Mouse (Mus musculus) embryonic facial prominence, embryonic 13.5 days (tissue): ENCODE measurements at regions not wholly inside any gene's neighbourhood (a gene's known extent, or its start where the extent isn't known, plus 50 kb on each side); places are given as distances from the start of the nearest gene placed in this dataset.

Experiments
- ATAC-seq: fragments of 200-750 bp; cut with Nextera tagmentation; 2 replicates; pipeline ENCODE4 v1.8.0; 2017; ENCODE audit warnings: low read depth; ENCODE audit not compliant: insufficient number of reproducible peaks, insufficient read depth, low FRiP score, low TSS enrichment
- H3K27ac ChIP-seq: fragments of 300-500 bp; sonication (generic); 2 replicates; pipeline ENCODE4 v1.5.1; 2015; ENCODE audit warnings: moderate library complexity, mild to moderate bottlenecking, inconsistent platforms
- H3K27me3 ChIP-seq: fragments of 300-500 bp; sonication (generic); 2 replicates; pipeline ENCODE4 v1.6.1; 2015; ENCODE audit warnings: mild to moderate bottlenecking, inconsistent platforms
- H3K36me3 ChIP-seq: fragments of 300-500 bp; sonication (generic); 2 replicates; pipeline ENCODE4 v1.6.1; 2015; ENCODE audit warnings: mild to moderate bottlenecking, inconsistent platforms
- H3K4me1 ChIP-seq: fragments of 300-500 bp; sonication (generic); 2 replicates; pipeline ENCODE4 v1.6.1; 2015; ENCODE audit warnings: inconsistent platforms
- H3K4me2 ChIP-seq: fragments of 300-500 bp; sonication (generic); 2 replicates; pipeline ENCODE4 v1.6.1; 2015; ENCODE audit warnings: moderate library complexity, mild to moderate bottlenecking, inconsistent platforms
- H3K4me3 ChIP-seq: fragments of 300-500 bp; sonication (generic); 2 replicates; pipeline ENCODE4 v1.5.1; 2015; ENCODE audit warnings: mild to moderate bottlenecking, inconsistent platforms
- H3K9ac ChIP-seq: fragments of 300-500 bp; sonication (generic); 2 replicates; pipeline ENCODE4 v1.6.1; 2015; ENCODE audit warnings: mild to moderate bottlenecking, inconsistent platforms
- H3K9me3 ChIP-seq: fragments of 300-500 bp; sonication (generic); 2 replicates; pipeline ENCODE4 v1.6.1; 2016; ENCODE audit warnings: inconsistent platforms
- WGBS: fragments of 180-500 bp; shearing (Covaris S2); methylation state at CpG from one replicate; pipeline ENCODE4 v1.1.7; 2015; ENCODE audit warnings: mixed read lengths; 5-methylcytosine and 5-hydroxymethylcytosine counted together

GRCm38 (mm10) chr12:46507829-46508228 lies 310.9 kb downstream of the Nova1 start:
- WGBS: 90% methylated on average over 3 of the region's 3 CpGs
- Histone ChIP-seq H3K36me3 (no peaks in the 10 kb centered on the region), H3K9ac (no peak overlapping the region), H3K4me1 (no peaks in the 10 kb centered on the region), H3K4me2 (no peak overlapping the region), H3K4me3 (no peak overlapping the region), H3K27ac (no peak overlapping the region), H3K27me3 (no peaks in the 10 kb centered on the region), H3K9me3 (no peaks in the 10 kb centered on the region)
- no peak for ATAC-seq

GRCm38 (mm10) chr12:46492465-46492864 lies 326.3 kb downstream of the Nova1 start:
- Histone ChIP-seq H3K4me2 (no peak overlapping the region), H3K4me3 (no peak overlapping the region), H3K27ac (no peak overlapping the region), H3K9me3 (no peaks in the 10 kb centered on the region), H3K36me3 (no peaks in the 10 kb centered on the region), H3K27me3 (no peaks in the 10 kb centered on the region), H3K4me1 (no peaks in the 10 kb centered on the region), H3K9ac (no peak overlapping the region)
- 85% methylated on average over 6 of the region's 6 CpGs for WGBS
- no peak for ATAC-seq

GRCm38 (mm10) chr12:46450888-46451287 lies 367.8 kb downstream of the Nova1 start:
- Histone ChIP-seq H3K27ac (no peak overlapping the region), H3K4me3 (no peak overlapping the region), H3K9ac (no peak overlapping the region), H3K4me1 (no peaks in the 10 kb centered on the region), H3K27me3 (no peaks in the 10 kb centered on the region), H3K4me2 (no peak overlapping the region), H3K9me3 (no peaks in the 10 kb centered on the region), H3K36me3 (no peaks in the 10 kb centered on the region)
- no peak for ATAC-seq

GRCm38 (mm10) chr12:46444644-46445313 lies 373.9 kb downstream of the Nova1 start:
- Histone ChIP-seq H3K27me3 (no peaks in the 10 kb centered on the region), H3K9ac (no peak overlapping the region), H3K4me1 (no peaks in the 10 kb centered on the region), H3K36me3 (no peaks in the 10 kb centered on the region), H3K9me3 (no peaks in the 10 kb centered on the region), H3K4me3 (no peak overlapping the region), H3K27ac (no peak overlapping the region), H3K4me2 (no peak overlapping the region)
- no peak for ATAC-seq
- 83% methylated on average over 7 of the region's 7 CpGs for WGBS

GRCm38 (mm10) chr12:46419591-46419990 lies 399.1 kb downstream of the Nova1 start:
- Histone ChIP-seq H3K4me3 (no peak overlapping the region), H3K27ac (no peak overlapping the region), H3K36me3 (no peaks in the 10 kb centered on the region), H3K9ac (no peak overlapping the region), H3K4me1 (no peaks in the 10 kb centered on the region), H3K4me2 (no peak overlapping the region), H3K9me3 (no peaks in the 10 kb centered on the region), H3K27me3 (no peaks in the 10 kb centered on the region)
- 80% methylated on average over 4 of the region's 4 CpGs for WGBS
- no peak for ATAC-seq

GRCm38 (mm10) chr12:46418990-46419389 lies 399.7 kb downstream of the Nova1 start:
- WGBS: 77% methylated on average over 4 of the region's 4 CpGs
- H3K4me1 ChIP-seq: no peaks in the 10 kb centered on the region
- no peak for ATAC-seq
- H3K27ac ChIP-seq: no peak overlapping the region
- no peaks in the 10 kb centered on the region for H3K9me3 ChIP-seq
- no peak overlapping the region for H3K9ac ChIP-seq
- no peaks in the 10 kb centered on the region for H3K27me3 ChIP-seq
- H3K4me2 ChIP-seq: no peak overlapping the region
- H3K36me3 ChIP-seq: no peaks in the 10 kb centered on the region
- H3K4me3 ChIP-seq: no peak overlapping the region

- no peaks in the 10 kb centered on the region for H3K9me3 ChIP-seq
- no peak overlapping the region for H3K4me3 ChIP-seq
- H3K27ac ChIP-seq: no peak overlapping the region
Measured at GRCm38 (mm10) chr12:46416765-46417404, 401.8 kb downstream of the Nova1 start.

GRCm38 (mm10) chr12:46416250-46416649 lies 402.5 kb downstream of the Nova1 start:
- no peak for ATAC-seq
- Histone ChIP-seq H3K9ac (no peak overlapping the region), H3K9me3 (no peaks in the 10 kb centered on the region), H3K4me1 (no peaks in the 10 kb centered on the region), H3K36me3 (no peaks in the 10 kb centered on the region), H3K27me3 (no peaks in the 10 kb centered on the region), H3K4me3 (no peak overlapping the region), H3K4me2 (no peak overlapping the region), H3K27ac (no peak overlapping the region)

More at GRCm38 (mm10) chr12:46416765-46417404, 401.8 kb downstream of the Nova1 start:
- Histone ChIP-seq H3K27me3 (no peaks in the 10 kb centered on the region), H3K4me1 (no peaks in the 10 kb centered on the region), H3K9ac (no peak overlapping the region), H3K36me3 (no peaks in the 10 kb centered on the region), H3K4me2 (no peak overlapping the region)
- WGBS: 68% methylated on average over 3 of the region's 3 CpGs
- no peak for ATAC-seq

GRCm38 (mm10) chr12:46405674-46406073 lies 413.1 kb downstream of the Nova1 start:
- H3K4me2 ChIP-seq: no peak overlapping the region
- no peak overlapping the region for H3K27ac ChIP-seq
- no peaks in the 10 kb centered on the region for H3K9me3 ChIP-seq
- H3K27me3 ChIP-seq: no peaks in the 10 kb centered on the region; the same call in 1 of the 2 replicates
- no peak overlapping the region for H3K4me3 ChIP-seq
- H3K36me3 ChIP-seq: no peaks in the 10 kb centered on the region
- no peak for ATAC-seq
- no peaks in the 10 kb centered on the region for H3K4me1 ChIP-seq
- H3K9ac ChIP-seq: no peak overlapping the region

GRCm38 (mm10) chr12:46399653-46399975 lies 419.1 kb downstream of the Nova1 start:
- Histone ChIP-seq H3K9me3 (no peaks in the 10 kb centered on the region), H3K36me3 (no peaks in the 10 kb centered on the region), H3K9ac (peak overlapping the region; percentile 60), H3K27me3 (peaks cover 16% of the 10 kb centered on the region), H3K4me3 (peak overlapping the region; percentile 55), H3K27ac (no peak overlapping the region), H3K4me2 (peak overlapping the region; percentile 84), H3K4me1 (no peaks in the 10 kb centered on the region; the same call in 1 of the 2 replicates)
- under 1% methylated on average over 14 of the region's 14 CpGs for whole genome bisulfite sequencing
- ATAC-seq: no peak

GRCm38 (mm10) chr12:46398875-46399652 lies 419.7 kb downstream of the Nova1 start:
- Histone ChIP-seq H3K9ac (peak overlapping the region; percentile 60), H3K4me2 (peak overlapping the region; percentile 84), H3K27ac (no peak overlapping the region), H3K4me1 (no peaks in the 10 kb centered on the region; the same call in 1 of the 2 replicates), H3K27me3 (peaks cover 16% of the 10 kb centered on the region), H3K9me3 (no peaks in the 10 kb centered on the region), H3K36me3 (no peaks in the 10 kb centered on the region), H3K4me3 (peak overlapping the region; percentile 55)
- 4% methylated on average over 23 of the region's 23 CpGs for WGBS
- ATAC-seq: no peak

- no peak overlapping the region for H3K9ac ChIP-seq
- H3K36me3 ChIP-seq: no peaks in the 10 kb centered on the region
- no peaks in the 10 kb centered on the region; the same call in 1 of the 2 replicates for H3K4me1 ChIP-seq
- no peak for ATAC-seq
- no peak overlapping the region for H3K4me3 ChIP-seq
- no peak overlapping the region for H3K27ac ChIP-seq
- WGBS: 66% methylated on average over 4 of the region's 4 CpGs
- H3K4me2 ChIP-seq: no peak overlapping the region
- H3K27me3 ChIP-seq: peaks cover 16% of the 10 kb centered on the region
- no peaks in the 10 kb centered on the region for H3K9me3 ChIP-seq
Measured at GRCm38 (mm10) chr12:46395245-46395644, 423.5 kb downstream of the Nova1 start.
